Mouse (Mus musculus): Measurements from ENCODE around the gene Etl4. TPM values are rescaled to one million over a fixed set of nuclear protein-coding genes. Genes with fewer than 3 reads are reported as not detected.

Gene Etl4
- polyA plus RNA-seq, 1 experiment = 154 TPM

DNA sequence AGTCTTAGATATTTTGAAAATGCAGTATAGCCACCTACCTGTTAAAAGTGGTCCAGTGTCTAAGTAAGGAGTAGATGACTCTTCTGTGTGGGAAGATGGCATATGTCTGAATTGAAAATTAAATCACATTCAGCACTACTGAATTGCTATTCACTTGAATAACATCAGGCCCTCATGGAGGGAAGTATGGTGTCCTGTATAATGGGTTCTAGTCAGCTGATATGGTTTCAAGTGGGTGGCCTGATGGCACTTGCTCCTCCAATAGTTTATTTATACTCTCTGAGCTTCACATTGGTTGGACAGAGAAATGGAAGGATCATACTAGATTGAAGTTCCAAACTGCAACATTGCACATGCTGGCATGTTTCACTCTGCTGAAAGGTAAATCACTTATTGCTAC, 202.1 kb downstream of the Etl4 start:
- TF ChIP-seq POLR2A (IDR thresholded peaks at IDR 0.05; ENCODE audit: insufficient read depth, low read length) = no peak
- no peak for TF ChIP-seq CTCF (IDR thresholded peaks at IDR 0.05; ENCODE audit: low read depth, low read length)
- no peak for TF ChIP-seq EP300 (IDR thresholded peaks at IDR 0.05; ENCODE audit: insufficient read depth, low read depth, low read length)
- no peaks in the 10 kb centered on the region for H3K27me3 ChIP-seq (ENCODE audit: control insufficient read depth, insufficient read depth, low read length, poor library complexity, severe bottlenecking)
- H3K9me3 ChIP-seq (replicated peaks; ENCODE audit: control insufficient read depth, insufficient read depth, low read length, poor library complexity, severe bottlenecking) = no peaks in the 10 kb centered on the region
- no peak overlapping the region for H3K9ac ChIP-seq (ENCODE audit: low read depth, poor library complexity, severe bottlenecking)
- no peak overlapping the region for H3K27ac ChIP-seq (ENCODE audit: insufficient read depth, low read length)
- H3K36me3 ChIP-seq (ENCODE audit: control insufficient read depth, insufficient read depth, low read length, poor library complexity, severe bottlenecking) = no peaks in the 10 kb centered on the region
- H3K4me1 ChIP-seq (ENCODE audit: control insufficient read depth, insufficient read depth, low read length) = no peaks in the 10 kb centered on the region
- H3K4me3 ChIP-seq (ENCODE audit: low read depth, low read length) = no peak overlapping the region

- Histone ChIP-seq H3K27me3 (ENCODE audit: control insufficient read depth, insufficient read depth, low read length, poor library complexity, severe bottlenecking) (no peaks in the 10 kb centered on the region), H3K4me3 (ENCODE audit: low read depth, low read length) (no peak overlapping the region), H3K9ac (ENCODE audit: low read depth, poor library complexity, severe bottlenecking) (no peak overlapping the region), H3K9me3 (replicated peaks; ENCODE audit: control insufficient read depth, insufficient read depth, low read length, poor library complexity, severe bottlenecking) (no peaks in the 10 kb centered on the region), H3K36me3 (ENCODE audit: control insufficient read depth, insufficient read depth, low read length, poor library complexity, severe bottlenecking) (no peaks in the 10 kb centered on the region), H3K27ac (ENCODE audit: insufficient read depth, low read length) (no peak overlapping the region), H3K4me1 (ENCODE audit: control insufficient read depth, insufficient read depth, low read length) (no peaks in the 10 kb centered on the region)
- TF ChIP-seq CTCF (IDR thresholded peaks at IDR 0.05; ENCODE audit: low read depth, low read length) (no peak), POLR2A (IDR thresholded peaks at IDR 0.05; ENCODE audit: insufficient read depth, low read length) (no peak), EP300 (IDR thresholded peaks at IDR 0.05; ENCODE audit: insufficient read depth, low read depth, low read length) (no peak)
Measured at GRCm38 (mm10) chr2:20125914-20126313, 216.3 kb downstream of the Etl4 start.

DNA sequence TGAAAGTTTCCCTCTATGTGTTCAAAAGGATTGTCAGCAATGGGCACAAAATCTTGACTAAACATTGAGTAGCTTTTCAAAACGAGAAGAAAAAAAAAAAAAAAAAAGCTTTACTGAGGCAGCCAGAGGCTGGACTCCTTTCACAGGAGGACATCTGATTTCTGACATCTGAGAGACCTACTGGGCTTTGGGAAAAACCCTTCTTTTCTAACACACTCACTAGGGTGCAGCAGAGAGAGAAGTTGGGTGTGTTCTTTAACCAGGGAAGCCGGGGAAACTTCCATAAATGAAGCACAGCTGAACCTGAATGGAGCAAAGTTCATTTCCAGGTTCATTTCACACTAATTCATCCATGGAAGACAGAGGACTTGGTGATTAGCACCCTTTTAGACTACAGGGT, 222.2 kb downstream of the Etl4 start:
- H3K9me3 ChIP-seq (replicated peaks; ENCODE audit: control insufficient read depth, insufficient read depth, low read length, poor library complexity, severe bottlenecking) = peaks cover 5% of the 10 kb centered on the region; the same call in 1 of the 2 replicates
- no peak overlapping the region for H3K9ac ChIP-seq (ENCODE audit: low read depth, poor library complexity, severe bottlenecking)
- no peaks in the 10 kb centered on the region for H3K27me3 ChIP-seq (ENCODE audit: control insufficient read depth, insufficient read depth, low read length, poor library complexity, severe bottlenecking)
- no peaks in the 10 kb centered on the region for H3K36me3 ChIP-seq (ENCODE audit: control insufficient read depth, insufficient read depth, low read length, poor library complexity, severe bottlenecking)
- H3K4me3 ChIP-seq (ENCODE audit: low read depth, low read length) = no peak overlapping the region
- no peak overlapping the region for H3K27ac ChIP-seq (ENCODE audit: insufficient read depth, low read length)
- no peaks in the 10 kb centered on the region for H3K4me1 ChIP-seq (ENCODE audit: control insufficient read depth, insufficient read depth, low read length)
- TF ChIP-seq POLR2A (IDR thresholded peaks at IDR 0.05; ENCODE audit: insufficient read depth, low read length) (no peak), CTCF (IDR thresholded peaks at IDR 0.05; ENCODE audit: low read depth, low read length) (no peak), EP300 (IDR thresholded peaks at IDR 0.05; ENCODE audit: insufficient read depth, low read depth, low read length) (no peak)

GRCm38 (mm10) chr2:20138426-20138825, 228.8 kb downstream of the Etl4 start:
- H3K36me3 ChIP-seq (ENCODE audit: control insufficient read depth, insufficient read depth, low read length, poor library complexity, severe bottlenecking) = no peaks in the 10 kb centered on the region
- no peaks in the 10 kb centered on the region for H3K27me3 ChIP-seq (ENCODE audit: control insufficient read depth, insufficient read depth, low read length, poor library complexity, severe bottlenecking)
- no peak for TF ChIP-seq POLR2A (IDR thresholded peaks at IDR 0.05; ENCODE audit: insufficient read depth, low read length)
- TF ChIP-seq CTCF (IDR thresholded peaks at IDR 0.05; ENCODE audit: low read depth, low read length) = no peak
- no peak for TF ChIP-seq EP300 (IDR thresholded peaks at IDR 0.05; ENCODE audit: insufficient read depth, low read depth, low read length)
- no peaks in the 10 kb centered on the region for H3K4me1 ChIP-seq (ENCODE audit: control insufficient read depth, insufficient read depth, low read length)
- H3K27ac ChIP-seq (ENCODE audit: insufficient read depth, low read length) = no peak overlapping the region
- H3K9me3 ChIP-seq (replicated peaks; ENCODE audit: control insufficient read depth, insufficient read depth, low read length, poor library complexity, severe bottlenecking) = peaks cover 5% of the 10 kb centered on the region; the same call in 1 of the 2 replicates
- H3K9ac ChIP-seq (ENCODE audit: low read depth, poor library complexity, severe bottlenecking) = no peak overlapping the region
- H3K4me3 ChIP-seq (ENCODE audit: low read depth, low read length) = no peak overlapping the region

GRCm38 (mm10) chr2:20145368-20145767, 235.8 kb downstream of the Etl4 start:
- H3K4me3 ChIP-seq (ENCODE audit: low read depth, low read length) = no peak overlapping the region
- no peaks in the 10 kb centered on the region for H3K9me3 ChIP-seq (replicated peaks; ENCODE audit: control insufficient read depth, insufficient read depth, low read length, poor library complexity, severe bottlenecking)
- H3K27me3 ChIP-seq (ENCODE audit: control insufficient read depth, insufficient read depth, low read length, poor library complexity, severe bottlenecking) = no peaks in the 10 kb centered on the region
- TF ChIP-seq EP300 (IDR thresholded peaks at IDR 0.05; ENCODE audit: insufficient read depth, low read depth, low read length) (no peak), POLR2A (IDR thresholded peaks at IDR 0.05; ENCODE audit: insufficient read depth, low read length) (no peak), CTCF (IDR thresholded peaks at IDR 0.05; ENCODE audit: low read depth, low read length) (no peak)
- no peak overlapping the region for H3K27ac ChIP-seq (ENCODE audit: insufficient read depth, low read length)
- no peak overlapping the region for H3K9ac ChIP-seq (ENCODE audit: low read depth, poor library complexity, severe bottlenecking)
- H3K36me3 ChIP-seq (ENCODE audit: control insufficient read depth, insufficient read depth, low read length, poor library complexity, severe bottlenecking) = no peaks in the 10 kb centered on the region
- no peaks in the 10 kb centered on the region for H3K4me1 ChIP-seq (ENCODE audit: control insufficient read depth, insufficient read depth, low read length)

DNA sequence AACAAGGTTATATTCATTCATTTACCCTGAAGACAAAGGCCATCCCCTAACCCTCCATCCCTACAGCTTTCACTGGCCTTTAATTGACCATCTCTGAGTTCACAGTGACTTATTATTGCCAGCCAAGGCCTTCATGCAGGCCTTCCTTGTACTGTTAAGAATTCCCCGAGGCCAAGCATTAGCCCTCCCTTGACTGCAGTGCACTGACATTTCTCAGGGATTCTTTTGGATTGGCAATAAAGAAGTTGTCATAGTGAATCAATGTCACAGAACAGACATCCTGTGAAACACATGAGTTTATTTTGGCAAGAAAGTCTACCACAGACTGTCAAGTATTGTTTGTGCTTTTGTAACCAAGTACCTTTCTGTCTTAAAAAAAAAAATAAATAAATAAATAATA, 257.5 kb downstream of the Etl4 start:
- Histone ChIP-seq H3K27ac (ENCODE audit: insufficient read depth, low read length) (no peak overlapping the region), H3K9ac (ENCODE audit: low read depth, poor library complexity, severe bottlenecking) (no peak overlapping the region), H3K4me1 (ENCODE audit: control insufficient read depth, insufficient read depth, low read length) (no peaks in the 10 kb centered on the region), H3K4me3 (ENCODE audit: low read depth, low read length) (no peak overlapping the region), H3K9me3 (replicated peaks; ENCODE audit: control insufficient read depth, insufficient read depth, low read length, poor library complexity, severe bottlenecking) (no peaks in the 10 kb centered on the region), H3K27me3 (ENCODE audit: control insufficient read depth, insufficient read depth, low read length, poor library complexity, severe bottlenecking) (no peaks in the 10 kb centered on the region), H3K36me3 (ENCODE audit: control insufficient read depth, insufficient read depth, low read length, poor library complexity, severe bottlenecking) (no peaks in the 10 kb centered on the region)
- TF ChIP-seq EP300 (IDR thresholded peaks at IDR 0.05; ENCODE audit: insufficient read depth, low read depth, low read length) = no peak
- no peak for TF ChIP-seq CTCF (IDR thresholded peaks at IDR 0.05; ENCODE audit: low read depth, low read length)
- no peak for TF ChIP-seq POLR2A (IDR thresholded peaks at IDR 0.05; ENCODE audit: insufficient read depth, low read length)
